Mouse (Mus musculus) lung, postnatal 4 days (tissue): ENCODE measurements at regions not wholly inside any gene's neighbourhood (a gene's known extent, or its start where the extent isn't known, plus 50 kb on each side); places are given as distances from the start of the nearest gene placed in this dataset.

ENCODE experiments used
- DNase-seq, 2 experiments: peaks; one replicate each; pipeline ENCODE4 v3.0.0; 2021

GRCm38 (mm10) chr6:80862256-80862655 lies 843.6 kb downstream of the Lrrtm4 start:
- DNase-seq = no peak

GRCm38 (mm10) chr6:80862741-80863140 lies 844.1 kb downstream of the Lrrtm4 start:
- no peak for DNase-seq

GRCm38 (mm10) chr6:80865809-80866603 lies 847.3 kb downstream of the Lrrtm4 start:
- no peak for DNase-seq

DNA sequence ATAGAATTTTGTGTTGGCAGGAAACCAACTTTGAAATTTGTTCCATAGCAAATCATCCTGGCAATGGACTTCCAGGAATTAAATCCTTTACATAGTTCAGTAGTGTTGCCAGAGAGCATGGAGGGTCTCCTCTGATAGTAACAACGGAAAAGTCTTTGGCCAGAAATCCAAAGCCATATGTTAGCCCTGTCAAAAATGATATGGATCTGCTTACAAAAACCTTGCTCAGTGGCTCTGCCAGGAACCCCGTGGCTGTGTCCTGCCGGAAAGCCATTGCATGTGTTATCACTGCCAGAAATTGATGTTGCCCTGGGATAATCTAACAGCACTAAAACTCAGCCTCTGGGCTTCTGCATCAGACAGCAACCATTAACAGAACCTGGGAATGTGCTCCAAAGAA lies 866.7 kb downstream of the Lrrtm4 start:
- no peak for DNase-seq

DNA sequence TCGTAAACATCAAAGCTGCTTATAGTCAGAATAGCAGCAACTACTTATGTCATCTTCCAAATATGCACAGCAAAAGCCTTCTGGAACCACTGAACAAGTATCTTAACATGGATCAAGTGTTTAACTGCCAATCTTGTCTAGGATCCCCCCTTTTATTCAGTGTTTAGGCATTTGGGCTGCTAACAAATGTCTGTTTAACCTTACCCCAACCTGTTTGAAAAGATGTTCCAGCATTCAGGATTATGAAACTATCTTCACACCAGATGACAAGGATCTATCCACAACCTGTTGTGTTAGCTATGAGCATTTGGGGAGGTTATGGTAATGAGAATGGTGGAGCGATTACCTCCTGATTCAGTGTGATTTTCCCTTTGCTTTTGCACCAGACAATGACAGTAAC lies 886.5 kb downstream of the Lrrtm4 start:
- DNase-seq = no peak

- no peak for DNase-seq
Measured at GRCm38 (mm10) chr6:80929799-80930198, 911.1 kb downstream of the Lrrtm4 start.

- no peak for DNase-seq
Measured at GRCm38 (mm10) chr6:80975162-80975561, 948.3 kb upstream of the Gcfc2 start.

- peak; percentile 27 to 35 for DNase-seq
Measured at GRCm38 (mm10) chr6:80993511-80993910, 930.0 kb upstream of the Gcfc2 start.

DNA sequence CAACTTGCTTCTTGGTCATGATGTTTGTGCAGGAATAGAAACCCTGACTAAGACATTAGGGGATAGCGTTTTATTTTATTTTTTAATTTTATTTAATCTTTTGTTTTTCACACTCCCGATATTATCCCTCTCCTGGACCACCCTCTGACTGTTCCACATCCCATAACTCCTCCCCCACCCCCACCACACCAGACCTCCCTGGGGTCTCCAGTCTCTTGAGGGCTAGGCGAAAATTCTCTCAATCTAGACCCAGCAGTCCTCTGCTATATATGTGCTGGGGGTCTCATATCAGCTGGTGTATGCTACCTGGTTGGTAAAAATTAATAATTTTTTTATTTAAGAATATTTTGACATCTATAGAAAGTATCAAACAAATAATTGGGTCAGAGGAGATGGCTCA lies 898.9 kb upstream of the Gcfc2 start:
- no peak for DNase-seq
